Mouse (Mus musculus) hematopoietic multipotent progenitor cell, adult 10-12 weeks (in vitro differentiated cells): ENCODE measurements around the gene Mpg. TPM values are rescaled to one million over a fixed set of nuclear protein-coding genes. Genes with fewer than 3 reads are reported as not detected.

ENCODE experiments used
- polyA plus RNA-seq: library from polyadenylated mRNA; stranded (reverse); fragments of >175 nt; gene quantifications from 2 replicates; pipeline ENCODE4 v1.2.3, GENCODE M21; 2012; ENCODE audit warnings: low replicate concordance

Gene Mpg
- 13.0 and 16.3 TPM in 2 replicates for polyA plus RNA-seq

DNA sequence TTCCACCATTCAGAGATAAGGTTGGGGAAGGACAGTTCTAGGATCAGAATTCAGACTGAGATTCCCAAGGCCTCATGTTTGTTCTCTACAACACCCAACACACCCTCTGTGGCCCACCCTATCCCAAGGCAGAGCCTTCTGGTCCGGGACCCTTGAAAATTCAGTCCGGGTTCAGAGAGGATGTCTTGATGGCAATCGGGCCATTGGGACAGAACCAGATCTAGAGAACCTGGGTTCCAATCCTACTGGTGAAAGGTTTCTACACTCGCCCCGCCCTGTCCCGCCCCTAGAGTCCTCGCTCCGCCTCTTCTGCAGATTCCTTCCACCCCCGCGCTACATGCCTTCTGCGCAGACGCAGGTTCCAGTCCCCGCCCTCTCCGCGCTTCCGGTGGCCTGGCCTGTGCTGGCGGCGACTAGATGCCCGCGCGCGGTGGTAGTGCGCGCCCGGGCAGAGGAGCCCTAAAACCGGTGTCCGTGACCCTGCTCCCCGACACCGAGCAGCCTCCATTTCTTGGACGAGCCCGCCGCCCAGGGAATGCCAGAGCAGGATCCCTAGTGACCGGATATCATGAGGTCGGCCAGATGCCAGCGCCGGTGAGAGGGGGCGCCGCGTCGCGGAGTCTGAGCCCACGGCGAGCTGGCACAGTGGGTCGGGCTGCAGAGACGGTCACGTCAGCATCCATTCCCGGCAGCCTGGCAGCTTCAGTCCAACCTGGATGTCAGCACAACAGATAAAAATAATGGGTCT lies at the start of gene Mpg:
TSS of gene Mpg (plus strand) at position 382 of the 748 bp plus-strand sequence.

DNA sequence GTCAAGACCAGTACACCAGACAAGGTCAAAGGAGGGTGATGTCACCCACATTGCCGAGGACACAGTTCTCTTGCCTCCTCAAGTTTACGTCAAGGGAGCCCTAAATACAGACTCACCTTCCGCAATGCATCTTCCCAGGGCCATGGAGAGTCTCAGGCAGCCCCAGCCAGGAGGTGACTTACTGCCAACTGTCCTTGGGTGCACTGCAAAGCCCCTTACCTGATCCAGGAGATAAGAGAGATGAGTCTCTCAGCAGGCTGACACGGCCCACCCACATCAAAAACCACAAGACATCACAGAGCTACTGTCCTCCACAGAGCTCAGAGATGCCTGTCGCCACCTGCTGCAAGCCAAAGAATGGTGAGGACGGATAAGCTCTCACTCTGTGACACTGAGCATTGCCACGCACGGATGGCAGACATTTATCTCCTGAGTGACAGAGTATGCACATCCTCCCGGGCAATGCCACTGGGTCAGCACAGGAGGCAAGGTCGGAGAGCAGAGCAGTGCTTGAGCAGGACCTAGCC lies 26.2 kb upstream of the Mpg start, which contains the start of gene Il9r:
TSS of gene Il9r (minus strand) at position 205 of the 527 bp plus-strand sequence.

DNA sequence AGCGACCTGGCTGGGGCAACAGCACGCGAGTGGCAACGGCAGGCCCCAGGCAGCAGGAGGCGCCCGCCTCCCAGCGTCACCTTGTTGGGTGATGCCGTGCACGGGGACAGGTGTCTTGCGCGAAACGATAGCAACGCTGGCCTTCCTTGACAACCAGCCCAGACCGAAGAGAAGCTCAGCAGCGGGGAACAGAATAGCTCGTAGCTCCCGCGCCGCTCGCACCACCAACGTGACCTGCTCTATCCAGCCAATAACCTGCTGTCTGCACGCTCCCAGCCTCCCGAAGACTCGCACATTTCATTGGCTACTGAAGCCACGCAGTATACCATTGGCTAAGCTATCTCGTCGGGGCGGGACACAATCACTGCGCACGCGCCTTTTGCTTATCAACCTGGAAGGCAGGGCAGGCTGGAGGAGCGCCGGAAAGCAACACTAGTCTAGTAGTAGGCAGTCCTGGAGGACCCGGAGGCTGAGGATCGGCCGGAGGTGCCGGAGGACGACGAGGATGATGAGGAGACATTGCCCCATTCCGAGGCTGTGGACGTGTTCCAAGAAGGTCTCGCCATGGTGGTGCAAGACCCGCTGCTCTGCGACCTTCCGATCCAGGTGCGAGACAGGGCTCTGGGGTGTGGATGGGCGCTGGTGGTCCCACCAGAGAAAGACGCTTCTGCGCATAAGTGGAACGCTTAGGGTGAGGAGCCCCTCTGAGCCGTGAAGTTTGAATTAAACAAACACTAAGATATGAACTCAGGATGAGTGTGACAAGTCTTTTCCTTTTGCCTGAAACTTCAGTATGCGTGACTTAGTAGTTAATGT lies 21.0 kb upstream of the Mpg start, which contains the start of gene Snrnp25:
TSS of gene Snrnp25 (plus strand) at position 358 of the 816 bp plus-strand sequence.

DNA sequence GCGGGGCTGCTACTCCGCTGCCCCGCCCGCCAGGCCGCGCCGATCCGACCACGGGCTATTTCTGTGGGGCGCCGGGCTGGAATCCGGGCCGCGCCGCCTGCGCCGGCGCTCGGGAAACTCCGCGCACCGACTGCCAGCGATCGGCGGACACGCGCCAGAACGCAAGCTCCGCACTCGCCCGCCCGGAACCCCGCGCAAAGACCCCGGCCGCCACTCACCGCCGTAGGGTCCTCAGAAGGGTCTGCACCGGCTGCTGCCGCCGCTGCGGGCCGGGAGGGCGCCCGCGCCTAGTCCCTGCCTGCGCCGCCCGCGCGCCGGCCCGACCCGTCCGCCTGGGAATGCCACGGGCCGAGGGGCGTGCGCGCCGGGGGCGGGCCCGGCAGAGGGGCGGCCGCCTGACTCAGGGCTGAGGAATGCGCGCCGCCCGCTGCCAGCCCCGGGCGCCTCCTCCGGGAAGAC lies 4.3 kb upstream of the Mpg start, which contains the start of gene Rhbdf1:
TSS of gene Rhbdf1 (minus strand) at position 350 of the 459 bp plus-strand sequence.

DNA sequence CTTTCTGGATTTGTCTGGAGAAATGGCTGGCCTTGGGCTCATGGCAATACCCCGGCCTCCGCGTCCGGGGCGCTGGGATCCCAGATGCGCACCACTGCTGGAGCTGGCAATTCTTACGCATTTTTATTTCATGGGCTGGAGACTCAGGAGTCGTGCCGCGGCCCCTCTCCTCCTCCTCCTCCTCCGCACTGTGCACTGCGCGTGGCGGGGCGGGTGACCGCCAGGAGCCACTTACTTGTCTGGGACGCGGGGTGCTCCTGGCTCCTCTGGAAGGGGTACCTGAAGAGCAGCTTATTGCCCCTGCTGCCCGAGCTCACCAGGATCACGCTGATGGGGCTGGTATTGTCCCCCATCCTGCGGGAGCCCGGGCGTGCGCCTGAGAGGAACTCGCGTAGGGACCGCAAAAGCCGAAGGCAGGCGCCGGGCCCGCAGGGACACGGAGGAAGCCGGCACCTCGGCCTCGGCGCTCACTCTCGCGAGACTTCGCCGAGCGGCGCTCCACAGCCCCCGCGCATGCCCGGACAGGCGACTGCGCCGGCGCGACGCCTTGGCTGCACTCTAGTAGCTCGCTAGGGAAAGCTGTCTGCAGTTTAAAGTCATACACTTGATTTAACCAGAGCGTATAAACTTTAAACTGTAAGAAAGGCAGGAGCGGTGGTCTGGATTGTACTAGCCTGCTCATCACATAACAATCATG lies 41.0 kb downstream of the Mpg start, which contains the start of gene Nprl3:
TSS of gene Nprl3 (minus strand) at position 520 of the 697 bp plus-strand sequence.

DNA sequence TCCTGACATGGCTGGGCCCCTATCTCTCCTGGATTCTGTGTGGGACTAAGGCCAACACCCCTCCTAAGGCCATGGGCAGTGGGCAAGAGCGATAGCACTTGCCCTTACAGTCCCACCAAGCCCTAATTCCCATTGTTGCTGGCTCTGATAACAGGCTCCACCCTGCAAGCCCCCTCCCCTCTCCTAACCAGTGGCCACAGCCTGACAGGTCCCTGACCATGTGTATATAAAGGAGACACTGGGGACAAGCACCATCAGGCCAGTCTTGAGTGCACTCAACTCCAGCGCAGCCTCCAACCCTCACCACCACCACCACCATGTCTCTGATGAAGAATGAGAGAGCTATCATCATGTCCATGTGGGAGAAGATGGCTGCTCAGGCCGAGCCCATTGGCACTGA lies 50.0 kb downstream of the Mpg start, which contains the start of gene Hba-x:
TSS of gene Hba-x (plus strand) at position 54 of the 400 bp plus-strand sequence.

Other genes with a start within 250 kb of the Mpg start
- gene Nsg2, start 226.0 kb upstream of the Mpg start, polyA plus RNA-seq, result 2.4 and 4.3 TPM in 2 replicates
- 39.5 and 46.9 TPM in 2 replicates for gene Il9r, start 26.2 kb upstream of the Mpg start, polyA plus RNA-seq
- 33.0 and 40.8 TPM in 2 replicates for gene Snrnp25, start 21.1 kb upstream of the Mpg start, polyA plus RNA-seq
- 21.9 and 70.6 TPM in 2 replicates for gene Rhbdf1, start 4.2 kb upstream of the Mpg start, polyA plus RNA-seq
- gene Nprl3, start 41.2 kb downstream of the Mpg start, polyA plus RNA-seq, result 41.3 and 84.5 TPM in 2 replicates
- not detected in 2 replicates for gene Hba-x, start 49.9 kb downstream of the Mpg start, polyA plus RNA-seq
- 75,416 and 82,734 TPM in 2 replicates for gene Hba-a1, start 57.0 kb downstream of the Mpg start, polyA plus RNA-seq
- gene Hbq1b, start 60.5 kb downstream of the Mpg start, polyA plus RNA-seq, result 4.1 TPM in 1 of 2 replicates, not detected in the other
- gene Hba-a2, start 70.0 kb downstream of the Mpg start, polyA plus RNA-seq, result 46,420 and 53,866 TPM in 2 replicates
- gene Hbq1a, start 73.6 kb downstream of the Mpg start, polyA plus RNA-seq, result 0.55 TPM in 1 of 2 replicates, not detected in the other
- gene Sh3pxd2b, start 121.3 kb downstream of the Mpg start, polyA plus RNA-seq, result 0.85 and 0.94 TPM in 2 replicates
- gene Ubtd2, start 228.9 kb downstream of the Mpg start, polyA plus RNA-seq, result 4.9 and 6.0 TPM in 2 replicates